Mouse (Mus musculus): ENCODE results near the gene Ndc1.

DNA sequence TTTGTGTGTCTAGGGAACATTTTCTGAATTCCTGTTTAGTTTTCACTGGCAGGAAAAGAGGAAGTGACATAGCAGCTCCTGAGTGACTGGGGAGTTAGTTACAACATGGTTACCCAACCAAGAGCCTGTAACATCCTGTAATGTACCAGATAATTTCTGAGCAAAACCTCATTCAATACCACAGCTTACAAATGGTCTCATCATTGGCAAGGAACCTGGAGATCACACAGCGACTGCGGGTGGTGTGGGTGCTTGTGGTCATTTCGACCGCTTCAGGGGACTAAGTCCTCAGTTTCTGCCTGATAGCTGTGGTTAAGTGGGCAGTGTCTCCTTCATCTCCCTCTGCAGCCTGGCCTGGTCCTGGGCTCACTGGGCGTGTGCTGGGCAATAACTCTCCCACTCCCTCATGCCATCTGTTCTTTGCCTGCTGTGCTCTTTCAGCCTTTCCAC is 3.4 kb upstream of the Ndc1 start:
- TF ChIP-seq CTCF (IDR thresholded peaks at IDR 0.05; ENCODE audit: low read depth) (no peak), EP300 (IDR thresholded peaks at IDR 0.05; ENCODE audit: low read depth) (no peak)

Measured in liver, embryonic 14.5 days (tissue).